Mouse (Mus musculus): ENCODE data around the gene Rbm38. TPM values are rescaled to one million over a fixed set of nuclear protein-coding genes. Genes with fewer than 3 reads are reported as not detected.

The Rbm38 gene
- 1 to 10 TPM; 3.4 to 3.9 TPM for total RNA-seq (2021)
- long read RNA-seq, experiment 1, partial matches to known transcripts = 0 of 4 reads
- long read RNA-seq, experiment 1, other reads (novel, unspliced or antisense) = 0 of 4 reads
- long read RNA-seq, experiment 2, partial matches to known transcripts = 0 of 2 reads
- long read RNA-seq, experiment 2, other reads (novel, unspliced or antisense) = 0 of 2 reads

DNA sequence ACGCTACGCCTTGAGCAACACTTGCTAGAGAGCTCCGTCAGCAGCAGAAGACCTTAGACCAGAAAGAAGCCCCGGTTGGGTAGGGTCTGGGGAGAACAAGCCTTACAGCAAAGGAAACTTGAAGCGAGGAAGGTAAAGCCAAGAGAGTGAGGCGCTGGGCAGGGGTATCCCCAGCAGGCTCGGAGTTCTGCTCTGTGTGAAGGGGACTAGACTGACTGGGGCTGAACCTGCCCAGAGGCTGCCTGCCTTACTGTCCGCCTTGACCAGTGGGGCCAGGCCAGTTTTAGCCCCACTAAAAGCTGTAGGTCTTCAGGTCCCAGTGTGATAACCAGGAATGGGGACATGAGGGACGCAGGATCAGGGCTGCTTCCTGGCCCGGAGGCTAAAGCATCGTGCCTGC is at the start of gene Rbm38:
Rbm38 (plus strand) TSS at position 69 of the 400 bp plus-strand sequence.
- no peak for DNase-seq (ENCODE audit: low spot score in 2 of 2)

DNA sequence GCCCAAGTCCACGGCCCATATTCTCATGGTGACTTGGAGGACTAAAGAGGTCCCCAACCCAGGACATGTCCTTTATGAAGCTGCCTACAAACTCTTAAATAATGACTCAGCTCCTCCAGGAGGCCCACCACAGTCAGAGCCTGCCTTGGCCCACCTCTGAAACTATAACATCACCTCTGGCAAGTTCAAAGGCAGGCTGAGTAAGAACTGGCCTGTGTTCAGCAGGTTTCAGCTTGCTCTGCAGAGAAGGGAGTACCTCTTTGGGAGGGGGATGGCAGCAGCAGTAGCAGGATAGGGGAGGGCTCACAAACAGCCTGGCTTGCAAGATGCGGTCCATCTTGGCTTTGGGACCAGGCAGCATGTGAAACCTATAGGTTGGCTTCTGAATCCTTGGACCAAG is 48.4 kb upstream of the Rbm38 start:
- DNase-seq (ENCODE audit: low spot score in 2 of 2) = no peak

DNA sequence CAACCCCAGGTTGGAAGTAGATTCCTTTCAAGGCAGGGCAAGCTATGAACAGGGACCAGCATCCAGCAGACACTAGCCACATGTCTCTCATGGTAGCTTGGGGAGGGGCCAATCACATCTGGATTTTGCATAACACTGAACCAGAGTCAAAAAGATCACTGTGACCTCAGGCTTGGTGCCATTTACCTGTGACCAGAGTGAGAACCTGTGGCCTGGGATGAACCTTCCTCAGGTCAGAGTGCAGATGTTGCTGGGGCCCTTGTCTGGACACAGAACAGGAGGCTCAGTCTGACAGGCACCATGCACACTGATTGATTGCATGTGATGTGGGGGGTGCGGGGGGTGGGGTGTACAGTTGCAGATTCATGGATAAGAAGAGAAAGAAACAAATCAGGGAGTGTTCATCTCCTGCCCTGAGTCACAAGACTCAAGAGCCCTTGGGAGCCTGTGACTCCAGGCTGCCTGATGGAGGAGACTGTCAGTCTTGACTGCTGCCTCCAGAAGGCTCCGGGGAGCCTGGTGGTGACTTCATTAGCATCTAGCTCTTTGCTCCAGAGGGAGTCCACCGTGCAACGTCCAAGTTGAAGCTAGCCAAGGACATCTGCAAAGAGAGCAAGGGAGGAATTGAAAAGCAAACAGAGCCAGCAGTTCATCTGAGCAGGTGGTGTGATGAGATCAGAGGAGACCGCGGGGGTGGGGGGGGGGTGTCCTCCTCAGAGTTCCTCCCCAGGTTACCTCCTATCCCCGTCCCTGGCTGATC is 46.3 kb upstream of the Rbm38 start:
- no peak for DNase-seq (ENCODE audit: low spot score in 2 of 2)

DNA sequence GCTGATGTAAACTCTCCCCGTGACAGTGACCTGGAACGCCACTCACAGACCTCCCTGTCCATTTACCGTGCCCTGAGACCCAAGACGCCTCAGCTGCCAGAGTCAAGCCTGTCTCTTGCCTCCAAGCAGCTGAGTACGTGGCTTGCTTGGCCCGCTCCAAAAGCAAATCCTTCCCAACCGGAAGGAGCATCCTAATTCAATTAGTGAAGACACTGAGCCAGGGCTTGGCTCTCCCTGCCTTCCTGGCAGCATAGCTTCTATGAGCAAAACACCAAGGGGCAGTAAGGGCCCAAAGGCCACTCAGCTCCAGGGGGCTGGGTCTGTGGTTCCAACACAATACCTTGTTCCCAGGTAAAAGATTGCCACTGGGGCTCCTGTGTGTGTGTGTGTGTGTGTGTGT is 45.6 kb upstream of the Rbm38 start:
- no peak for DNase-seq (ENCODE audit: low spot score in 2 of 2)

DNA sequence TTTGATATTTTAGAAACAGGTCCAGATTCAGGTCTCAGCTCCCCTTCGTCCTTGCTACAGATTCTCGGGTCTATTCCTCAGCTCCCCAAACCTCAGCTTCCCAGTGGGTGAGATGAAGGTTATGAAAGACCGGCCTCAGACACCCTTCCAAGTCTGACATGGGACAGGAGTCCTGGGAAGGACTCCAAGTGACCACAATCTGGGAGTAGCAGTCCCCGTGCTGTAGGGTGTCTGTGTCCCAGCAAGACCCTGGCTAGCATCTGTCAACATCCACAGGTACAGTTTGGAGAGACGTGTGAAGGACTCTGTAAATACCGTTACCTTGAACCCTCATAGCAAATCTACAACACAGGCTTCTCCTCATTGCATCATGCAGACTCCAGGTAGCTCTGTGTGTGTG is 45.1 kb upstream of the Rbm38 start:
- DNase-seq (ENCODE audit: low spot score in 2 of 2) = no peak

DNA sequence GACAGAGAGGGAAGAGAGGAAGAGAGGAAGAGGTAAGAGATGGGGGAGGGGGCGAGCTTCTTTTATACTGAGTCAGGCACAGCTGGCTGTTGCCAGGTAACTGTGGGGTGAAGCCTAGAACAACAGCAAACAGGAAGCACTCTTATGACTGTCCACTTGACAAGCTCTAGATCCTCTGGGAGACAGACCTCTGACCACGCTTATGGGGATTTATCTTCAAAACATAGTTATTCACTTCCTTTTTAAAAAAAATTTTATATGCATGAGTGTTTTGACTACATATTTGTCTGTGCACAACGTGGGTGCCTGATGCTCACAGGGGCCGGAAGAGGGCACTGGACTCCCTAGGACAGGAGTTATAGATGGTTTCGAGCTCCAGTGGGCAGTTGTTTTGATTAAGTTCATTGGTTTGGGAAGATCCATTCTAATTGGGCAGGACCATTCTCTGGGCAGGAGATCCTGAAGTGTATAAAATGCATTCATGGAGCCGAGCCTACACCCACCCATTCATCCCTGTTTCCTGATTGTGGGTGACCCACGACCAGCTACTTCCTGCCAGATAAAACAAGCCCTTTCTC is 43.5 kb upstream of the Rbm38 start:
- no peak for DNase-seq (ENCODE audit: low spot score in 2 of 2)

DNA sequence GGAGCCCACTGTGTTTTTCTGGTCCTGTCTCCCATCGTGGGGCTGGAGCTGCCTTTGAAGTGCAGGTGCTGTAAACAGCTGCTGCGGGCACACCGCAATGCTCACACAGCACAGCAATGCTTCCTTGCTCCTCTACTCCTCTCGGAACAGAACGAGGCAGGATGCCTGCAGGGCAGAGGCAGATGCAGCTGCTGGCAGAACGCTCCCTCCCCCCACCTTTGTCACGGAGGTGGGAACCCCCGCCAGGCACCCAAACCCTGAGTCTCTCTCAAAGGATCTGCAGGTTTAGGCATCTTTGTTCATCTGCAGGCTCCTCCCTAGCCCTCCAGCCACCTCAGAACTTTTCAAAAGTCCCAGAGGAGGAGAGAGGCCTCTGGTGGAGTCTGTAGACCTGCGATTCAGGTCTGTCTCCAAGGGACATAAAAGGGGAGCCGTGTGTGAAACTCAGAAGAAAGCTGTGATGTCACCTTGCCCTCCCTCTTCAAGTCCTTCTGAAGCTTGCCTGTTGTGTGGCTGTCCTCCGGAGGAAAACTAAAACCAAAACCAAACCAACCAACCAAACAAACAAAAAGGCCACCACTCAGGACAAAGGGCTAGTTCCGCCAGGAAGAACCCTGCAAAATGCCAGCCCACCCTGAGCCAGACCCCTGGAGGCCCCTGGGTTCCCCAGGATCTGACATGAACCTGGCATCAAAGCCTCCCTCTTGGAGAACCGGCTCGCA is 42.7 kb upstream of the Rbm38 start, which contains the start of gene Spo11:
Spo11 (plus strand) TSS at position 292 of the 722 bp plus-strand sequence.
- DNase-seq (ENCODE audit: low spot score in 2 of 2) = no peak

DNA sequence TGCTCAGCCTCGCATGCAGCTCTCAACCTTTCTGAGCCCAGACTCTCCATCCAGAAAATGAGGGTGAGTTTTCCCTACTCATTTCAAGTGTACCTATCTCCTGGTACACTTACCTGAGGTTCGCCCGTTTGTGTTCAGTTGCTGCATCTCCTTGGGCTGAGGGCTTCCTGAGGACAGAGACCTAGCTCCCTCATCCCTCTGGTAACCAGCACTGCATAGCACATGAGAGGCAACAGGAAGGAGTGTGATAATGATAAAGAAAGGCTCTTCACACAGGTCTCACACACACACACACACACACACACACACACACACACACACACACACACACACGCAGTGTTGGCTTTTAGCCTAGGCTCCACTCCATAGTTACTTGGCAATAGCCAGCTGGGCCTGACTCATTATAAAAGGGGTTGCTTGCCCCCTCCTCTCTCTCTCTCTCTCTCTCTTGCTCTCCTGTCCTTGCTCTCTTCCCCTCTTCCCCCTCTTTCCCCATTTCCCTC is 42.1 kb upstream of the Rbm38 start:
- DNase-seq (ENCODE audit: low spot score in 2 of 2) = no peak

DNA sequence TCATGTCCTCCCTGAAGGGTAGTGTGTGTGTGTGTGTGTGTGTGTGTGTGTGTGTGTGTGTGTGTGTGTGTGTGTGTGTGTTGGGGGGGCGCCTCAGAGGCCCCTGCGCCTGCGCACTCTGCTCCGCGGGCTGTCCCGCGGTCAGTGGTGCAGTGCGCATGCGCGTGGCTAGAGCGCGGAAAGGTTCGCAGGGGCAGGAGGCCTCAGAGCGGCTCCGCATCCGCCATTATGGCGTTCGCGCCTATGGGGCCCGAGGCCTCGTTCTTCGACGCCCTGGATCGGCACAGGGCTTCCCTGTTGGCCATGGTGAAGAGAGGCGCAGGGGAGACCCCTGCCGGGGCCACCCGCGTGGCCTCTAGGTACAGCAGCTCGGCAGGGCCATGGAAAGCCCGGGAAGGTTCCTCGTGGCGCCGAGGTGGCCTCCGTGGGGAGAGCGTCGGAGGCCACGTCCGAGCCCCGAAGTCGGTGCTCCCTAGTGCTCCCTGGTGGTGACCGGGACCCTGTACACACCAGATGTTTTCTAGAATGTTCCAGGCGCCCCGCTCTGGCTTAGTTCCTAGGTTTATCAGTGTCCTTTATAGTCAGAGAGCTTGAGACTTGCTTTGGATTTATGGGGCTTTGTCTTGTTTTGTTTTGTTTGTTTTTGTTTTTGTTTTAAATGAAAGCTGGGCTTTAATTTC is 40.5 kb upstream of the Rbm38 start:
- DNase-seq (ENCODE audit: low spot score in 2 of 2) = no peak

DNA sequence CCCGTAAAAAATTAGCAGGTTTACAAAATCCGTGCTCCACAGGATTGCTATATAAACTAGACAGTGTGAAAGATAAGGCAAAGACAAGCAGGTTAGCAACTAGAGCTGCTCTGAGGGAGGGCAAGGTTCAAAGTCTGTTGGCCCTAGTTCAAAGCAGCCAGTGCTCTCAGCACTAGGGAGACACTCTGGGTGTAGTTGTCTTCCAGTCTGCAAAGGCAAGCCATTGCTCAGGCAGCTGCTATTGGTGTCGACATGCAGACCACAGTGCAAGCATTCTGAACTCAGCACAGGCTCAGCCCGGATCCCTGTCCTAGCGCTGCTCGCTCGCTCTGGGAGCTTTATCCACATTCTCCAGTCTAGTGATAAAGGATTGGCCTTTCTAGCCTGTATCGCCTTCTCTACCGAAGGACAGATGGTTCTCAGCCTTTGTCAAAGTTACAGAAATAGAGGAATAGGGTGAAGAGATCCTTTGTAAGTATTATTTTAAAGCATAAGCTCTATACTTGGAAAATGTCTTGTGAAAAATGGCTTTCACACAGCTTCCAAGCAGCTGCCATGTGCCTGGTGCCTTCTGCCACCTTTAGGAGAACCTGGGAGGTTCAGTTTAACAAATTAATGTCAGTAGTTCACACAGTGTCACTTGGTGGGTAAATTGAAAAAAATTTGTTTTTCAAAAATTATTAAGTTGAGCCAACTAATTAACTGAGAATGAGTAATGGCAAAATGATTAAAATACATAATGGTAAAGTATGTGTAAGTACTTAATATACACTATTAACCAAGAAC is 37.3 kb upstream of the Rbm38 start:
- DNase-seq (ENCODE audit: low spot score in 2 of 2) = no peak

DNA sequence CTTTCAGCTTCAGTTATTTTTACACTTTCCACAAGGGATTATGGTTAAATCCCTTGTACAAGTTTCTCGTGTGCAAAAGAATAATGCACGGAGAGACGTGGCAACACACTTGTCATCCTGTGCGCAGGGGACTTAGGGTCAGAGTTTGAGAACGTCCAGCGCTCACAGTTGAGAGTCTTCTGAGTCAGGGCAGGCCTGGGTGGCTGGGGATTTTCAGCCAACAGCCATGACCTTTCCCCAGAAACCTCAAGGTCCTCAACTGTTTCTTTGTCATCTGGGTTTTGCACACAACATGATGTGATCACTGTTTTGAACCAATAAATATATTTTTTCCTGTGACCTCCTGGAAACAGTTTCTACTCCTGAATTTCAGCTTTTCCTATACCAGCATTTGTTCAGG is 30.1 kb upstream of the Rbm38 start:
- no peak for DNase-seq (ENCODE audit: low spot score in 2 of 2)

DNA sequence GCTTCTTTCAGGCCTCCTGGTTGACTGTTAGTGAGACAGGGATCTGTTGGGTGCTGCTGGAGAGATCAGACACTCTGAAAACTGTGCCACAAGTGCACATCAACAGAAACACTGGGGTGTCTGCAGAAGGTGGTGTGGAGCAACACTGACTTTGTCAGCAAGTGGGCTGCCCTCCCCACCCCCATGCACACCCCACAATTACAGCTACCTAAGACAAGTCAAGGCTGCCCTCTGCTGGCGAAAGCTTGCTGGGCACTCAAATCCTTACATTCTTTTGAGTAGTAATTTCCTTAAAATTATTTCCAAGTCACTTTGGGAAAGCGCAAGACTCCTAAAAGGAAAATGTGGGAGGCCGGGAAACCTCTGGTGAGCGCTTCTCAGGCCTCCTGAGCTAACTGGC is 24.1 kb upstream of the Rbm38 start:
- peak; percentile 78 to 82 for DNase-seq (ENCODE audit: low spot score in 2 of 2)

DNA sequence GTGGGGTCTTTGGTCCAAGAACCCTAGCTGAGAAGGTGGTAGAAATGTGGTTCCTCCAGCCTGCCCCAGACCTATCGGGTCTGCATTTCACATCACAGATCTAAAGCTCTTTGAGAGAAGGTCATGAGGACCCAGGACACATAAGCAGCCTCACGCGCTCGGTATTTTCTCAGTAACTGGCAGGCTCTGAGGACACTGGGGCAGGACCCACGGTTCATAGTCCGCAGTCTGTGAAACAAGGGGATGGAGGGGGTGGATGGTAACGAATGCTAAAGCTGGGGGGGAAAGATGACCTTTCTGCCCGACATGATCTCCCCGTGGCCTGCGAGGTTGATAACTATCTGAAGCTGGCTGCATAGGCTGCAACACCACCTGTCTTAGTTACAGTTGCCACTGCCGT is 22.6 kb upstream of the Rbm38 start:
- DNase-seq (ENCODE audit: low spot score in 2 of 2) = no peak

DNA sequence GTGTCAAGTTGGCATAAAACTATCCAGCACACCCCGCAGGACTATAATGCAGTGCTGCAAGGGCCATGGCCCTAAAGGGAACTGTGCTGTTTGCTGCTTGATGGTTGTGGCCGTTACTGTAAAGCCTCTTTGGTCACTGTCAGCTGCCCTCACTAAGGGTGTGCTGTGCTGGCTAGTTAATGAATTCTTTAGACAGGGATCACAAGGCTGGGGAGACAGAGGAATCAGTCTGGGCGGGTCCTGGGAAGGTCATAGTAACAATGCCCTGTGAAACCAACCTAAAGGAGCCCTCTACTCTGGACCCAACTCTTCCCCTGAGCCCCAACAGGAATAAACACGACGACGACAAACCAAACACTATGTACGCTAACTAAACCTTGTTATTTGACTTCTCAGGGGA is 21.8 kb upstream of the Rbm38 start:
- DNase-seq (ENCODE audit: low spot score in 2 of 2) = no peak

DNA sequence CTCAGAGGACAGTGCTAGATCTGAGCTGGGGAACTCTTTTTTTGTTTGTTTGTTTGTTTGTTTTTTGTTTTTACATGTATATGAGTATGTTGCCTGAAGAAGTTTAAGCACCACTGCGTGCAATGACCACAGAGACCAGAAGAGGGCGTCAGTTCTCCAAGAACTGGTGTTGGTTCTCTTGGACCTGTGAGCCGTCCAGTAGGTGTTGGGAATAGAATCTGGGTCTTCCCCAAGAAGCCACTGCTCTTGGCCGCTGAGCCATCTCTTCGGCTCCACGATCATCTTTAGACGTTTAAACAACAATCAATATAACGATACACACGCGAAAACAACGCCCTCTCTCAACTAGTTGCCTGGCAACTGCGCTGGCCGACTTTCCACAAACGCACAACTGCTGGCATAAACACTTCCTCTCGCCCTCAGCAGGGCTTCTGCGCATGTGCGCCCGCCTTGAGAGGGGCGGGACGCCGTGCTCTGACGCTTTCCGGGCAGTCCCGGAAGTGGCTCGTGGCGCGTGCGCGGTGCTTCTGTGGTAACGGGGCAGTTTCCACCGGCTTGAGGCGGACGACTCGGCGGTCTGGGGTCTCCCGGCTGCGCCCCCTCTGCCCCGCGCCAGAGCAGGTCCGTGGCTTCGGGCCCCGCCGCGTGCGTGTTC is 20.5 kb upstream of the Rbm38 start, which contains the start of gene Rae1:
Rae1 (plus strand) TSS at position 488 of the 655 bp plus-strand sequence.
- peak; percentile 98 to 99 for DNase-seq (ENCODE audit: low spot score in 2 of 2)

DNA sequence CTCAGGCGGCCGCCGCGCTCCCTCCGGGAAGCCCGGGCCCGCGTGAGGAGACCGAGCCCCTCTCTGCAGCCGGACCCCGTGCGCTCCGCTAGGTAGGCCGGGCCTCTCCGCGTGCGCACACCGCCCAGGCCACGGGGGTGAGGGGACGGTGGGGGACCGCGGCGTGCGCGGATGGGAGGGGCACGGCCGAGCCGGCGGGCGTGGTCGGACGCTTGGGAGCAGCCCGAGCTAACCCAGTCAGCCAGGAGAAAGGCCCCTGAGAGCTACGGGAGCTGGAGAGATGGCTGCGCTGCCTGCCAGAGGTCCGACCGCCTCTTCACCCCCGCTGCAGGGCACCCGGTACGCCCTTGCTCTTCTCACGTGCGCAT is 20.0 kb upstream of the Rbm38 start:
- DNase-seq (ENCODE audit: low spot score in 2 of 2) = peak; percentile 23 to 56

DNA sequence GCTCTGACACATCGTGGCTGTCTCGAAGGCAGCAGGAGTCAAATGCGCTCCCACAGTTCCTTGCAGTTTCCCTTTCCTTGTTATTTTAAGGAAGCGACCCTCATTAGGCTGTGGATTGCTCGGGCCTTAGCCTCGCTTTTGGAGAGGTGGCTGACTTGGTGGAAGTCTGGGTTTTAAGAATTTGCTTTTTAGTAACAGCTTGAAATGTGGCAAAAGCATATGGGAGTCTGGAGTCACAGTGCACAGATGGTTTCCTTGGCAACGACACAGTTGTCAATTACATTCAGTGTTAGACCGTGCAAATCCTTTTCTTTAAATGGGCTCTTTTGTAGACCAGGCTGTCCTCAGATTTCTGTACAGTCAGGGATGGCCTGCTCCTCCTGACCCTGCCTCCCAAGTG is 19.4 kb upstream of the Rbm38 start:
- no peak for DNase-seq (ENCODE audit: low spot score in 2 of 2)

DNA sequence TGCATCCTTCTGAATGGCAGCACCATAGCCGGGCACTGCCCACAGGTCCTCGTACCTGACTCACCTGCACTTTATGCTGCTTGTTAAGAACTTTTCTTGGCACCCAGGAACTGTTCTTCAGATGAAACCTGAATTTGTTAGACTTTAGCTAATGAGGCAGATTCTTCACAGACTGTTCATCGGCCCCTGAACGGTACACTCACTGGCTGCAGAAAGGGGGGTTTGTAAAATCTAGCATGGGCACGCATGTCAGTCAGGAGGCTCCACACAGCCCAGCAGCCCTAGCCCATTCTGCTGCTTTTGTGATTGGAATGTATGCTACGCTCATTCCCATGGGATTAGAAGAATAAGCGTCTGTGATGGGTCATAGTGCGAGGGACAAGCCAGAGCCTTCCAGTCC is 16.6 kb upstream of the Rbm38 start:
- DNase-seq (ENCODE audit: low spot score in 2 of 2) = no peak

DNA sequence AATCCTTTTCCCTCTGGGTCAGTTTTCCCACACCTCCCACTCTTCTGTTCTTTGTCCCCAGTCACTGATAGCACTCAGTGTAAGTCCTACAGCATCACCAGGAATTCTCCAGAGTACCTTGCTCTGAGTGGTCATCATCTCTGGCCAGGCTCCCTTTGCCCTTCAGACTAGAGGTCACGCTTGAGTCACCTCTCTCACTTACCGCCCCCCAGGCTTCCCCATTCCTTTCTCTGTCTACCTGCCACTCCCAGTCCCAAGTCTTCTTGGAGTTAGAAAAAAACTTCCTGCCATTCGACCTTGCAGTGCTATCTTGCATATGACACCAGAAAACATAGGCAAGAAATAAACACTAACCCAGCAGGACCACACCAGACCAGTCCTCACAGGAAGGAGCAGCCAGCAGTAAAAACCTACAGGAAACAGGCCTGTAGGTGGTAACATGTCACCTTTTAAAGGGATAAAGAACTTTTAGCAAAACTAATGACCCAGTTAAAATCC is 10.0 kb upstream of the Rbm38 start:
- no peak for DNase-seq (ENCODE audit: low spot score in 2 of 2)

DNA sequence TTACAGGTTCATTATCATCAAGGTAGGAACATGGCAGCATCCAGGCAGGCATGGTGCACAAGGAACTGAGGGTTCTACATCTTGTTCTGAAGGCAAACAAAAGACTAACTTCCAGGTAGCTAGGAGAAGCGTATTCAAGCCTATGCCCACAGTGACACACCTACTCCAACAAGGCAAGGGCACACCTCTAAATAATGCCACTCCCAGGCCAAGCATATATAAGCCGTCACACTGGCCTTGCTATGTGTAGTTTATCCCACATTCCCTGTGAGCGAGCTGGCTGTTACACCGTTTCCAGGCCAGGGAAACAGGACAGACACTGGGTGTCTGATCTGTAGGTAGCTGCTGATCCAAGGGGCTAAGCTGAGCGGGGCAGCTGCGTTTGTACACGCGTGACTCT is 8.9 kb upstream of the Rbm38 start:
- DNase-seq (ENCODE audit: low spot score in 2 of 2) = no peak
